Mouse (Mus musculus): Measurements from ENCODE around the gene Map3k14. TPM values are rescaled to one million over a fixed set of nuclear protein-coding genes. Genes with fewer than 3 reads are reported as not detected.

Map3k14 gene
- total RNA-seq, 2 experiments from 2014 or later = 2.7 to 2.9 TPM

Other genes starting within 250 kb of the Map3k14 start
- gene Nmt1, start 239.3 kb downstream of the Map3k14 start, total RNA-seq (2021) = 10 to 100 TPM; 65.2 to 66.1 TPM
- gene Dcakd, start 239.1 kb downstream of the Map3k14 start, total RNA-seq (2021) = 10 to 100 TPM; 83.5 to 84.3 TPM
- gene Plcd3, start 165.8 kb downstream of the Map3k14 start, total RNA-seq (2021) = 10 to 100 TPM; 14.7 to 16.3 TPM
- gene Acbd4, start 165.8 kb downstream of the Map3k14 start, total RNA-seq (2021) = 10 to 100 TPM; 36.7 to 39.0 TPM
- gene Hexim1, start 151.2 kb downstream of the Map3k14 start, total RNA-seq (2021) = 10 to 100 TPM; 17.5 to 18.8 TPM
- gene Hexim2, start 135.0 kb downstream of the Map3k14 start, total RNA-seq (2021) = 1 to 10 TPM; 1.3 to 2.3 TPM
- gene Fmnl1, start 96.4 kb downstream of the Map3k14 start, total RNA-seq (2021) = 10 to 100 TPM; 15.1 to 18.2 TPM
- not detected for gene 1700023F06Rik, start 58.9 kb downstream of the Map3k14 start, total RNA-seq (2021)
- not detected for gene Spata32, start 49.0 kb downstream of the Map3k14 start, total RNA-seq (2021)
- 10 to 100 TPM; 13.9 to 17.8 TPM for gene Arhgap27, start 96.2 kb upstream of the Map3k14 start, total RNA-seq (2021)
- 10 to 100 TPM in 1 of 2 experiments, 1 to 10 TPM in 1; 10.0 to 10.7 TPM for gene Plekhm1, start 145.2 kb upstream of the Map3k14 start, total RNA-seq (2021)
- gene Lrrc37a, start 237.1 kb upstream of the Map3k14 start, total RNA-seq (2021) = not detected